Mouse (Mus musculus) CD8-positive naive resting alpha-beta T cell, adult 57 days (primary cell): ENCODE measurements around the gene Gm5725. TPM values are rescaled to one million over a fixed set of nuclear protein-coding genes. Genes with fewer than 3 reads are reported as not detected.

Experiments used
- total RNA-seq: library from RNA; stranded (reverse); gene quantifications from one replicate; pipeline ENCODE4 v1.2.4, GENCODE M21; 2023

The Gm5725 gene
- total RNA-seq = not detected

DNA sequence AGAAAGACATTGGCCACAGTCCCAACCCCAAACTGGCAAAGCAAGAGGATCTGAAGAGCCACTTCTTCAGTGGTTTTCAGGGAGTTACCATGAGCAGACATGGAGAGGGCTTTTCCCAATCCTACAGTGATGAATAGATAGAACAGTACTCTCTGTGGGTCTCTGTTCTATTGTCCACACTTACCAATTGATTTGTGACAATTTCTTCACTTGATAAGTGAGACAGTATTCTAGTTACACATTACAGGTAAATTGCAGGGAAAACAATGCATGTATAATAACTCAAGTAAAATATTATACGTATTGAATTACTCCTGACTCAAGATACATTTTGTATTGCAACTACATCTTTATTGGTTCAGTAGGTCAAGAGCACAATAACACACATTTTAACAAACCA is at the start of gene Gm5725:
Gm5725 (minus strand) TSS at position 101 of the 400 bp plus-strand sequence.

DNA sequence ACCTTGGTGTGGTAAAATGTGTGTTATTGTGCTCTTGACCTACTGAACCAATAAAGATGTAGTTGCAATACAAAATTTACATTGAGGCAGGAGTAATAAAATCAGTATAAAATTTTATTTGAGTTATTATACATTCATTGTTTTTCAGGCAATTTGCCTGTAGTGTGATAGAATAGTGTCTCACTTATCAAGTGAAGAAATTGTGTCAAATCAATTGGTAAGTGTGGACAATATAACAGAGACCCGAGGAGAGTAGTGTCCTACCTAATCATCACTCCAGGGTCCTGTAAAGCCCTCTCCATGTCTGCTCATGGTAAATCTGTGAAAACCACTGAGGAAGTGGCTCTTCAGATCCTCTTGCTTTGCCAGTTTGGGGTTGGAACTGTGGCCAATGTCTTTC is 12.0 kb downstream of the Gm5725 start, which contains the start of gene Vmn1r135:
Vmn1r135 (plus strand) TSS at position 301 of the 400 bp plus-strand sequence.

DNA sequence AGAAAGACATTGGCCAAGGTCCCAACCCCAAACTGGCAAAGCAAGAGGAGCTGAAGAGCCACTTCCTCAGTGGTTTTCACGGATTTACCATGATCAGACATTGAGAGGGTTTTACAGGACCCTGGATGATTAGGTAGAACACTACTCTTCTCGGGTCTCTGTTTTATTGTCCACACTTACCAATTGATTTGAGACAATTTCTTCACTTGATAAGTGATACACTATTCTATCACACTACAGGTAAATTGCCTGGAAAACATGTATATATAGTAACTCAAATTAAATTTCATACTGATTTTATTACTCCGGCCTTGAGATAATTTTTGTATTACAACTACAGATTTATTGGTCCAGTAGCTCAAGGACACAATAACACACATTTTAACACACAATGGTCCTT is 47.4 kb downstream of the Gm5725 start, which contains the start of gene Gm4177:
Gm4177 (minus strand) TSS at position 101 of the 400 bp plus-strand sequence.

Other genes with a start within 250 kb of the Gm5725 start
- gene Vmn1r132, start 230.2 kb downstream of the Gm5725 start, total RNA-seq = not detected
- gene Gm4175, start 82.8 kb downstream of the Gm5725 start, total RNA-seq = not detected
- not detected for gene Gm4177, start 47.5 kb downstream of the Gm5725 start, total RNA-seq
- not detected for gene Vmn1r135, start 11.9 kb downstream of the Gm5725 start, total RNA-seq
- gene Gm5891, start 77.0 kb upstream of the Gm5725 start, total RNA-seq = not detected
- gene Vmn1r137, start 150.3 kb upstream of the Gm5725 start, total RNA-seq = not detected
- gene Vmn1r138, start 184.6 kb upstream of the Gm5725 start, total RNA-seq = not detected
- not detected for gene Gm6176, start 212.0 kb upstream of the Gm5725 start, total RNA-seq
- not detected for gene Vmn1r139, start 224.8 kb upstream of the Gm5725 start, total RNA-seq